Mouse (Mus musculus) E14TG2a.4 (cell line): Measurements from ENCODE around the gene Speer4e.
"Not testable (repeated sequence)": the region's sequence is repeated elsewhere in the genome, so short reads cannot be mapped to it uniquely, and the experiment has no call there.

Experiments used
- H3K27me3 ChIP-seq: 2 replicates; pipeline ENCODE4 v1.6.1; 2014; ENCODE audit warnings: low read length, control low read depth; ENCODE audit not compliant: insufficient read depth
- H3K36me3 ChIP-seq: 2 replicates; pipeline ENCODE4 v1.6.1; 2014; ENCODE audit warnings: low read length, control low read depth; ENCODE audit not compliant: insufficient read depth
- H3K4me1 ChIP-seq: replicated peaks from 2 replicates; pipeline ENCODE4 v1.6.1; 2014; ENCODE audit warnings: low read depth, low read length, control low read depth
- H3K4me3 ChIP-seq: replicated peaks from 2 replicates; pipeline ENCODE4 v1.5.1; 2014; ENCODE audit warnings: mild to moderate bottlenecking, low read length
- H3K9me3 ChIP-seq: 2 replicates; pipeline ENCODE4 v1.6.1; 2014; ENCODE audit warnings: low read length, control low read depth
- CTCF ChIP-seq: conservative IDR thresholded peaks from 2 replicates; pipeline ENCODE4 v1.5.1; 2014; ENCODE audit warnings: low read length

Gene Speer4e

GRCm38 (mm10) chr5:14938329-14938728 is at the start of gene Speer4e:
Gene Speer4e (minus strand): TSS chr5:14938429.
- H3K4me3 ChIP-seq, H3K27me3 ChIP-seq, H3K4me1 ChIP-seq, H3K36me3 ChIP-seq, H3K9me3 ChIP-seq: not testable (repeated sequence)

GRCm38 (mm10) chr5:14986649-14987387 is 48.6 kb upstream of the Speer4e start:
- not testable (repeated sequence) for H3K4me1 ChIP-seq, H3K4me3 ChIP-seq, H3K27me3 ChIP-seq, H3K9me3 ChIP-seq, H3K36me3 ChIP-seq
- TF ChIP-seq CTCF: 0 out of 2 replicates have a peak, but pooled peaks have one; percentile 8

GRCm38 (mm10) chr5:14978835-14979234 is 40.6 kb upstream of the Speer4e start, which contains the start of gene Gm10354:
Gene Gm10354 (minus strand): TSS chr5:14978935.
- H3K27me3 ChIP-seq, H3K4me3 ChIP-seq, H3K4me1 ChIP-seq, H3K36me3 ChIP-seq, H3K9me3 ChIP-seq: not testable (repeated sequence)

- H3K36me3 ChIP-seq, H3K9me3 ChIP-seq: not testable (repeated sequence)
These were observed 39.1 kb upstream of the Speer4e start for GRCm38 (mm10) chr5:14977368-14977767.

GRCm38 (mm10) chr5:14975294-14975693 is 37.1 kb upstream of the Speer4e start:
- not testable (repeated sequence) for H3K27me3 ChIP-seq, H3K9me3 ChIP-seq, H3K36me3 ChIP-seq, H3K4me3 ChIP-seq, H3K4me1 ChIP-seq

More at GRCm38 (mm10) chr5:14977368-14977767, 39.1 kb upstream of the Speer4e start:
- H3K4me3 ChIP-seq, H3K27me3 ChIP-seq, H3K4me1 ChIP-seq: not testable (repeated sequence)

- not testable (repeated sequence) for H3K4me3 ChIP-seq, H3K27me3 ChIP-seq, H3K4me1 ChIP-seq, H3K36me3 ChIP-seq, H3K9me3 ChIP-seq
These were observed 34.6 kb upstream of the Speer4e start for GRCm38 (mm10) chr5:14972841-14973240.

- not testable (repeated sequence) for H3K27me3 ChIP-seq, H3K4me1 ChIP-seq, H3K9me3 ChIP-seq, H3K4me3 ChIP-seq, H3K36me3 ChIP-seq
- TF ChIP-seq CTCF: peak; percentile 61
These were observed 25.6 kb upstream of the Speer4e start for GRCm38 (mm10) chr5:14963821-14964220.

- not testable (repeated sequence) for H3K9me3 ChIP-seq, H3K27me3 ChIP-seq, H3K36me3 ChIP-seq, H3K4me1 ChIP-seq, H3K4me3 ChIP-seq
These were observed 23.3 kb upstream of the Speer4e start for GRCm38 (mm10) chr5:14961502-14961901.

- H3K4me1 ChIP-seq: not testable (repeated sequence)
These were observed 17.9 kb upstream of the Speer4e start for GRCm38 (mm10) chr5:14955928-14956706.

GRCm38 (mm10) chr5:14953587-14953986 is 15.4 kb upstream of the Speer4e start:
- not testable (repeated sequence) for H3K4me1 ChIP-seq, H3K36me3 ChIP-seq, H3K27me3 ChIP-seq, H3K9me3 ChIP-seq, H3K4me3 ChIP-seq

More at GRCm38 (mm10) chr5:14955928-14956706, 17.9 kb upstream of the Speer4e start:
- not testable (repeated sequence) for H3K36me3 ChIP-seq, H3K9me3 ChIP-seq, H3K27me3 ChIP-seq, H3K4me3 ChIP-seq

- not testable (repeated sequence) for H3K4me1 ChIP-seq, H3K9me3 ChIP-seq, H3K4me3 ChIP-seq, H3K27me3 ChIP-seq, H3K36me3 ChIP-seq
These were observed 14.5 kb upstream of the Speer4e start for GRCm38 (mm10) chr5:14952749-14953148.

GRCm38 (mm10) chr5:14951822-14952221 is 13.6 kb upstream of the Speer4e start:
- not testable (repeated sequence) for H3K36me3 ChIP-seq, H3K9me3 ChIP-seq, H3K27me3 ChIP-seq, H3K4me3 ChIP-seq, H3K4me1 ChIP-seq

GRCm38 (mm10) chr5:14947482-14948198 is 9.4 kb upstream of the Speer4e start:
- not testable (repeated sequence) for H3K36me3 ChIP-seq, H3K4me3 ChIP-seq, H3K4me1 ChIP-seq, H3K9me3 ChIP-seq, H3K27me3 ChIP-seq

GRCm38 (mm10) chr5:14945524-14945923 is 7.3 kb upstream of the Speer4e start:
- not testable (repeated sequence) for H3K27me3 ChIP-seq, H3K4me1 ChIP-seq, H3K9me3 ChIP-seq, H3K4me3 ChIP-seq, H3K36me3 ChIP-seq
